Mouse (Mus musculus): ENCODE results near the gene Spag9. TPM values are rescaled to one million over a fixed set of nuclear protein-coding genes. Genes with fewer than 3 reads are reported as not detected.

Gene Spag9
- polyA plus RNA-seq (2012; rRNA removed): 5.2 and 11.0 TPM in 2 replicates

DNA sequence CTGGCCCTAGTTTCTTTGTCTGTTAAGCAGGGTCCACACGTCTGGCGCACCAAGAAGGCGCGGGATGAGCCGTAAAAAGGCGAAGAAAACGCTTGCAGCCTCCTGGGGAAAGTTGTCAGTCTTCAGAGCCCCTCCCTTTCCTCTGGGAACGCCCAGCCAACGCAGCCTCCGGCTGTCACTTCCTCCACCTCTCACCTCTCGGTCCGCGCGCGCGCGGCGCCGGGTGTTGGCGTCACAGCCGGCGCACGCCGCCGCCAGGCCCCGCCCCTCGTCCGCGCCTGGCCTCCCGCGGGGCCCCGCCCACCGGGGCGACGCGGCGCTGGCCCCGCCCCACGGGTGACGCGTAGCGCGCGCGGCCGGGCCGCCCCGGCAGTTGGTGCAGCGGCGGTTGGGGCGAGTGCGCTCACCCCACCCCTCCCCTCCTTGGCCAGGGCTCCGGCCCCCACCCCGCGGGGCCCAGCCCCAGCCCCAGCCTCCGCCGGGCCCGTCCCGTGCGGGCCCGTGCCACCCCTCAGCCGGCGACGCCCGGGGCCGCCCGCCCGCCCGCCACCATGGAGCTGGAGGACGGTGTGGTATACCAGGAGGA lies at the start of gene Spag9:
Spag9 (plus strand) TSS at position 372 of the 586 bp plus-strand sequence.
- WGBS: under 1% methylated on average over 56 of the region's 70 CpGs
- DNase-seq (ENCODE audit: low read depth, low spot score): peak; percentile 73

DNA sequence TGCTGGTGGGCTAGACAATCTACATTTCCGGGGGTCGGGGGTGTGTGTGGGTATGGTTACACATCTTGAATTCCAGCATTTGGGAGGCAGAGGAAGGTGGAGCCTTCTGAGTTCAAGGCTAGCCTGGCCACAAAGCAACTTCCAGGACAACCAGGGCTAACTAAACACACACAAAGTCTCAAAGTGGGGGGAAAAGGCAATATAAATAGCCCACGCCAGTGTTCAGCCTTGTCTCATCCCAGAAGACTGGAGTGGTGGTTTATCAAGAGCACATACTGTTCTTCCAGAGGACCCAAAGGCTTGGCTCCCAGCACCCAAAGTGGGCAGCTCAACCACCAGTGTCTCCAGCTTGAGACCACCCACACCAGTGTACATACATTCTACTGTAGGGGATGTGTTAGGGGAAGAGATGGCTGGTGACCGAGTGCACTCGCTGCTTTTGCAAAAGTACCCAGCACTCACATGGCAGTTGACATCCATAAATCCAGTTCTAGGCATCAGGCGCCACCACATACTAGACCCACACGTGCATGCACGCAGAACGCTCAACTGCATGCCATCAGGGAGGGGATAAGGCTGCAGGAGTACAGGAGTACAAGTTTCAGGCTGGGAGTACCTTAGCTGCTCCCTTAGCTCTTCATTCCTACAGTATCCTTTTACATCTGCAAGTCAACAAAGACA lies 46.9 kb upstream of the Spag9 start:
- no peak for DNase-seq (ENCODE audit: low read depth, low spot score)
- WGBS: 87% methylated on average over 9 of the region's 9 CpGs

DNA sequence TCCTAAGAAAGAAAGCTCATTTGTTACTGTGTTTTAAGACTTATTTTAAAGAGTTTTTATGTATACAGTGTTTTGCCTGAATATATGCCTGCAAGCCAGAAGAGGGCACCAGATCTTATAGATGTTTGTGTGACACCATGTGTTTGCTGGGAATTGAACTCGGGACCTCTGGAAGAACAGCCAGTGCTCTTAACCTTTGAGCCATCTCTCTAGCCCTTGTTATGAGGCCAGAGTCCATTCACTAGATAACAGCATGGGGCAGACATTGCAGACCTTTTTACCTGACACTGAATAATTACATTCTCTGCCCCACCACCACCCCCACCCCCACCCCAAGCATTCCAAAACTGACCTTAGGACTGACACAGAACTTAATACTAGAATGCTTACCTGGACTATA lies 45.8 kb upstream of the Spag9 start:
- WGBS: 49% methylated on average over 1 of the region's 1 CpGs

DNA sequence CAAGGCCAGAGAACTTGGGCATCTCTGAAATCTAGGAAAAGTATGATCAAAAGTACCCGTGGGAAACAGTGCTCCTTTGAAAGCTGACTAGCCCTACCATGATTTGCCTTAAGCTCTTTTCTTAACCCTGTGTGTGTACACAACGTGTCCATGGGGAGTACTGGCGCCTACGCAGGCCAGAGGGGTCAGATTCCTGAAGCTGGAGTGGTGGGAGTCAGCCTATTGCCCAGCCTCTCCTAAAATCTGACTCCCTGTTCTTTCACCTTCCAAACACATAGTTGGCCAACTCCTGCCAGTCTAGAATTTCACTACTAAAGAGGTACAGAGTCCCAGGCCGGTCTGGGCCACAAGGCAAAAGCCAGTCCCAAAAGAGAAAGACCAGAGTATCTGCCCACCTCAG lies 43.5 kb upstream of the Spag9 start:
- no peak for DNase-seq (ENCODE audit: low read depth, low spot score)
- 77% methylated on average over 5 of the region's 5 CpGs for WGBS

More for the DNA sequence above, 45.8 kb upstream of the Spag9 start:
- no peak for DNase-seq (ENCODE audit: low read depth, low spot score)

- DNase-seq (ENCODE audit: low read depth, low spot score): no peak
- 21% methylated on average over 13 of the region's 13 CpGs for WGBS
These were observed 41.1 kb upstream of the Spag9 start for GRCm38 (mm10) chr11:93954738-93955255.

DNA sequence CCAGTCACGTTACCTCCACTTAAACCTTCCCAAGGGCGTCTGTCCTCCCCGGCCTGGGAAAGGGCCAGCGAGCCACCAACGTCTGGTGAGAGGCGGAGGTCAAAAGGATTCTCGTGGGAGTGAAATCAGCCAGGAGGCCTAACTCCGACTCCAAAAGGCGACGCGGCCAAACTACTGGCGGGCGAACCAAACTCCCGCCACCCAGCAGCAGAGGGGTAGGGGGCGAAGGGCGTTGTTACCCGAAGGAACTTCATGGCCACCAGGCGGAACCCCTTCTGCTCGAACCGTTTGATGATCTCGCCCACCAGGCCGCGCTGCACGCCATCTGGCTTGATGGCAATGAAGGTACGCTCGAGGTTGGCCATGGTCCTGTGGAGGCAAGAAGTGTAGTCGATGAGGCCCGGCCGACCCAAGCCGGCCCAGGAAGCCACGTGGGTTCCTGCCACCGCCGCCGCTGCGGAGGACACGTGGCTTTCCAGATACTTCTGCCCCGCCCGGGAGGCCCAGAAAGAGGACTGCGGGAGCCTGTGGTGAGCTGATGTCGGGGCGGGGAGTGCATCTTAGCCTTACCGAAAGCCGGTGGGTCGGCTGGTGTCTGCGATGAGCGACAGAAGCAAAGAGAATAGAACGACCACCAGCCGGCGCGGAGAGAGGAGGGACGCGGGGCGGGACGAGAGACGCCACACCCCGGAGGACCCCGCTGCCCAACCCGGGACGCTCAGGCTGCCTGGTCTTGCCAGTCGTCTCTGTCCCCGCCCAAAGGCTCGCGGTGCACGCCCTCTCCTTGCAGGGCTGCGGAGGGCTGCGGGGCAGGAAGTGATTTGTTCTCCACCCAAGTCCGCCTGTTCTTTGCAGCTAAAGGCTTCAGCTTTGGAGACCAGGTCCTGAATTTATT lies 40.4 kb upstream of the Spag9 start:
- DNase-seq (ENCODE audit: low read depth, low spot score): peak; percentile 73
- WGBS: under 1% methylated on average over 67 of the region's 67 CpGs

- under 1% methylated on average over 6 of the region's 6 CpGs for WGBS
- DNase-seq (ENCODE audit: low read depth, low spot score): no peak
These were observed 39.7 kb upstream of the Spag9 start, which contains the start of gene Nme2 for GRCm38 (mm10) chr11:93956159-93956558. TSS of gene Nme2 (minus strand) at chr11:93956259.

DNA sequence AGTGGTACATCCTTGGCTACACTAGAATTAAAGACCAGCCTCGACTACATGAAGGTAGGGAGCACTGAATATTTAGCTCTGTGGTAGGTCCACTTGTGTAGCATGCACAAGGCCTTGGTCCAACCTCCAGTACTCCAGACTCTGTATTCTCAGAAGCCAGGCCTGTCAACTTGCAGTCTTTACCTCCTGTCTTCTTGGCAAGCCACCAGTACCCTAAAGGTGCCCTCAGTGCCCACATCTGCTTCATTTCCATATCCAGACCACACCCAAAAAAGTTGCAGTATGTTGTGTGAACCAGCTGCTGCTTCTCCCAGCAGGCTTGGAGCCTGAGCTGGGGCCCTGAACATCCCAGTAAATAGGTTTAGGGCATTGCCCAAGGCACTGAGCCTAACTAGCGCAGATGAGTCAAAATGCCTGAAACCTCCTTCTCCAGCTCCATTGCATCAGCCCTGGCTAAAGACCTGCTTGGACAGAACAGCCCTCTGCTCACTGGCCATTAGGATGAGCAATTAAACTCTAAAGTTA lies 38.8 kb upstream of the Spag9 start:
- WGBS: 76% methylated on average over 2 of the region's 2 CpGs
- no peak for DNase-seq (ENCODE audit: low read depth, low spot score)

DNA sequence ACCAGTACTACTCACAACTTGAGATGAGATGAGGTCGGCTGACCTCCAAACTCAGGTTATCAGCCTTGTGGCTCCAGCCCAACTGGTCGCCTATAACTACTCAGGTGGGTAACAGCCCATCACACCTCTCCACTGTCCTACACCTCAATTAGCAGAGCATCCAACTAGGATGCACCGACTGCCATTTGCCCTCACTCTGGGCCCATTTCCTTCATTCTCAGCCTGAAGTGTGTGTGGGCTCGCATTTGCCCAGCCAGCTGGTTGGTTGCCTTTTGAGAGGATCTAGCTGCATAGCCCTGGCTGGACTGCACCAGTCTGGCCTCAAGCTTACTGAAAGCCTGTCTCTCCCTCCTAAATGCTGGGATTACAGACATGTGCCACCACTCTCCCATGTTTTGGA lies 38.1 kb upstream of the Spag9 start:
- 87% methylated on average over 4 of the region's 4 CpGs for WGBS
- DNase-seq (ENCODE audit: low read depth, low spot score): no peak

GRCm38 (mm10) chr11:93961482-93961881 lies 34.4 kb upstream of the Spag9 start:
- DNase-seq (ENCODE audit: low read depth, low spot score): no peak
- 77% methylated on average over 6 of the region's 6 CpGs for WGBS

DNA sequence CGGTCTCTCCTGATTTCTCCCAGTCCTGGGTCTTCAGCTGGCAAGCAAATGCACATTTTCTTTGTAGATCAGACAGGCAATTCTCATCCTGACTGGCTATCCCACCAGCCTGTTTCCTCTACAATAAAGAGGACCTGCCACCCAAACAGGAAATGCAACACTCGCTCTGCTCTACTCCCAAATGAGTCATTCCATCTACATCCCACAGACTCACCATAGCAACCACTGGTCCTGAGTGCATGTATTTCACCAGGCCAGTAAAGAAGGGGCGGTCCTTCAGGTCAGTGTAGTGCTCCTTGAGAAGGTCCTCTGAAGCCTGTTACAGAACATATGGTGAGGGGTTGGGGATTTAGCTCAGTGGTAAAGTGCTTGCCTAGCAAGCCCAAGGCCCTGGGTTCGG lies 32.9 kb upstream of the Spag9 start:
- DNase-seq (ENCODE audit: low read depth, low spot score): no peak
- WGBS: 84% methylated on average over 4 of the region's 4 CpGs

GRCm38 (mm10) chr11:93965391-93965790 lies 30.5 kb upstream of the Spag9 start:
- no peak for DNase-seq (ENCODE audit: low read depth, low spot score)
- WGBS: 85% methylated on average over 6 of the region's 6 CpGs

- 2% methylated on average over 11 of the region's 11 CpGs for WGBS
- DNase-seq (ENCODE audit: low read depth, low spot score): no peak
These were observed 28.5 kb upstream of the Spag9 start for GRCm38 (mm10) chr11:93967381-93967780.

GRCm38 (mm10) chr11:93968005-93968847 lies 27.7 kb upstream of the Spag9 start, which contains the start of the genes Gm20390 and Nme1:
TSS of gene Gm20390 (minus strand) at chr11:93968293.
TSS of gene Nme1 (minus strand) at chr11:93968521.
- under 1% methylated on average over 40 of the region's 40 CpGs for WGBS
- peak; percentile 99 for DNase-seq (ENCODE audit: low read depth, low spot score)

- WGBS: 31% methylated on average over 6 of the region's 6 CpGs
- DNase-seq (ENCODE audit: low read depth, low spot score): no peak
These were observed 27.1 kb upstream of the Spag9 start for GRCm38 (mm10) chr11:93968848-93969128.

- no peak for DNase-seq (ENCODE audit: low read depth, low spot score)
These were observed 26.7 kb upstream of the Spag9 start for GRCm38 (mm10) chr11:93969171-93969570.

GRCm38 (mm10) chr11:93969799-93970198 lies 26.1 kb upstream of the Spag9 start:
- DNase-seq (ENCODE audit: low read depth, low spot score): no peak
- WGBS: 60% methylated on average over 1 of the region's 1 CpGs

More at GRCm38 (mm10) chr11:93969171-93969570, 26.7 kb upstream of the Spag9 start:
- 92% methylated on average over 6 of the region's 6 CpGs for WGBS

DNA sequence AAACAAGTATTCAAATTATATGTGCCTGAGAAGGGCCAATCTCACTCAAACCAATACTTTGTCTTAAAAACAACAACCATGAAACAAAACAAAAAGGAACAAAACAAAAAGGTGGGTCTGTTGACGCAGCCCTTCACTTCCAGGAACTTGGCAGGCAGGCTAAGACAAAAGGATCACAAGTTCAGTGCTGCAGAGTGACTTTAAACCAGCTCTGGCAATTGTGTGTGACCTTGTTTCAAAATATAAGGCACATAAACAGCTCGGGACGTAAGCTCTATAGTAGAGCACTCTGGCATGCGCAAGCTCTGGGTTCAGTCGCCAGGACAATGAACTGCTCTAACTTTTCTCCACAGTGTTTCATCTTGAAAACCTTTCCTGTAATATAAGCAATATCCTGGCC lies 22.9 kb upstream of the Spag9 start:
- no peak for DNase-seq (ENCODE audit: low read depth, low spot score)
- 80% methylated on average over 5 of the region's 5 CpGs for WGBS

GRCm38 (mm10) chr11:93979502-93980049 lies 16.3 kb upstream of the Spag9 start:
- 29% methylated on average over 6 of the region's 6 CpGs for whole genome bisulfite sequencing
- no peak for DNase-seq (ENCODE audit: low read depth, low spot score)
